ENCODE assay signal across 9 mouse cellular contexts in the genomic region with DNA sequence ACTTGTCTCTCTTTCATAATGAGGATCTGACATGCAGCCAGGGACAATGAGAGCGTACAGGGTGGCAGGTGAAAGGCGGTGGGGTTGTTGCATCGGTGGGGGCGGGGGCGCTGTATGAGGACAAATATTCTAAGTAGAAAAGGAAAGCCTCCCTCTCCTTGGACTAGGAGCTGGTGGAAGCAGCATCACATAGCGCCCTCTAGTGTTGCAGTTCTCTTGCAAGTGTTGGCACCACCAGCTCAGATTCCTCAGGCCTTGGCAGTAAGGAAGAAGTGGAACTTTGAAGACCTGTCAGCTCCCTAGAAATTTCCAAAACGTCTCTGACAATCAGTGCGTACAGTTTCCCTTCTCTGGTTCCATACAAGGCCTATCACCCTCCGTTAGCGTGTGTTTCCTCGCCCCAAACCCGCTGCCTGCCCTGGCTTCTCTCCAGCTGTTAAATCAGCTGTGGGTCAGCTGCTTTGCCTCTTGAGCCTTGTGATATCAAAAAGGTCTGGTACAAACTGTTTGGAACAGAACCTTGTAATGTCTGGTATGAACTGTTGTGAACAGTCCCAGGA.
DNase-seq lines count a peak whose midpoint lies in the region; ATAC-seq and TF ChIP-seq lines count a peak whose summit lies in the region.
"Had no signal": no experiment of that assay in that cellular context is flagged by ENCODE, and none has a peak within 500 bp of the region (broad histone marks: within the 10 kb centered on the region; RNA-seq: fewer than 3 reads in every experiment).

No protein-coding gene starts in this region.

- H3K4me2 ChIP-seq in heart, postnatal 0 days (ENCODE audit: low read depth, low read length) = no peak overlapping the region
- H3K4me2 ChIP-seq: heart, embryonic 13.5 days had no signal

- no peak for TF ChIP-seq RAD21 in MEL (IDR thresholded peaks at IDR 0.05; ENCODE audit: low read depth, low read length)

- H3K9me3 ChIP-seq in MEL (replicated peaks; ENCODE audit: insufficient read depth, low read length) = no peaks in the 10 kb centered on the region
- H3K9me3 ChIP-seq in heart, postnatal 0 days (replicated peaks; ENCODE audit: control insufficient read depth, low read length) = no peaks in the 10 kb centered on the region
- H3K9me3 ChIP-seq: heart, embryonic 13.5 days had no signal

- no peak for ATAC-seq in frontal cortex, adult (ENCODE audit: low TSS enrichment)
- ATAC-seq in heart, postnatal 0 days (ENCODE audit: insufficient read depth, low read depth) = 0 out of 2 replicates have a peak, but pooled peaks have one; percentile 8

- peak; percentile 4 to 83 for DNase-seq in frontal cortex, adult 2 months (ENCODE audit: extremely low spot score in 1 of 2, low spot score in 1 of 2)
- DNase-seq in MEL (ENCODE audit: low read depth, low spot score) = peak; percentile 3
- peak; percentile 42 to 79 for DNase-seq in cerebellum, postnatal 4 days (ENCODE audit: low spot score in 2 of 2)
- DNase-seq in heart, postnatal 0 days (ENCODE audit: low spot score) = peak; percentile 22
- peak; percentile 22 for DNase-seq in left cerebral cortex, adult 11 months (ENCODE audit: low spot score)
- DNase-seq in retina, postnatal 1 day = peak; percentile 65
- DNase-seq in spleen, postnatal 36 days (ENCODE audit: low spot score in 2 of 2) = no peak

- TF ChIP-seq POLR2A in MEL (IDR thresholded peaks at IDR 0.05; ENCODE audit: control insufficient read depth in 1 of 2, insufficient read depth in 1 of 2, low read depth in 1 of 2, low read length in 2 of 2, poor library complexity in 1 of 2) = no peak

- no peak overlapping the region for H3K27ac ChIP-seq in MEL (ENCODE audit: control insufficient read depth, low read depth, low read length)
- no peak overlapping the region for H3K27ac ChIP-seq in heart, postnatal 0 days (ENCODE audit: low read depth)
- H3K27ac ChIP-seq: heart, embryonic 13.5 days had no signal

- no peak overlapping the region for H3K4me3 ChIP-seq in MEL (ENCODE audit: control insufficient read depth in 1 of 2, insufficient read depth in 1 of 2, low read depth in 2 of 2, low read length in 2 of 2)
- no peak overlapping the region for H3K4me3 ChIP-seq in heart, postnatal 0 days (ENCODE audit: low read depth, low read length)
- H3K4me3 ChIP-seq: heart, embryonic 13.5 days had no signal

- TF ChIP-seq CTCF in MEL (IDR thresholded peaks at IDR 0.05 in 2 of 3, conservative IDR thresholded peaks at IDR 0.05 in 1 of 3; ENCODE audit: control insufficient read depth in 1 of 3, insufficient read depth in 1 of 3, low read depth in 2 of 3, low read length in 3 of 3, poor library complexity in 1 of 3, severe bottlenecking in 1 of 3) = peak in 1 of 3 experiments; percentile 12; a peak in 1 of 6 replicates
- TF ChIP-seq CTCF in heart, postnatal 0 days (IDR thresholded peaks at IDR 0.05; ENCODE audit: low read depth) = peak; percentile 44

- no peaks in the 10 kb centered on the region for H3K36me3 ChIP-seq in MEL (ENCODE audit: control insufficient read depth in 1 of 2, insufficient read depth in 2 of 2, low read length in 2 of 2)
- H3K36me3 ChIP-seq in heart, postnatal 0 days (replicated peaks; ENCODE audit: control insufficient read depth, insufficient read depth, low read length) = no peaks in the 10 kb centered on the region
- H3K36me3 ChIP-seq: heart, embryonic 13.5 days had no signal

- no peak for TF ChIP-seq EP300 in MEL (IDR thresholded peaks at IDR 0.05; ENCODE audit: low read depth in 1 of 2, low read length in 2 of 2)
- TF ChIP-seq EP300 in heart, postnatal 0 days (IDR thresholded peaks at IDR 0.05; ENCODE audit: low read depth) = no peak

- 40% methylated on average over 12 of the region's 12 CpGs for WGBS in heart, postnatal 0 days

- no peaks in the 10 kb centered on the region for H3K4me1 ChIP-seq in MEL (ENCODE audit: control insufficient read depth in 1 of 2, insufficient read depth in 2 of 2, low read length in 2 of 2)
- H3K4me1 ChIP-seq in heart, postnatal 0 days (ENCODE audit: control insufficient read depth, insufficient read depth) = no peaks in the 10 kb centered on the region

- H3K79me2 ChIP-seq in MEL (ENCODE audit: control insufficient read depth, insufficient read depth, low read length, poor library complexity) = no peaks in the 10 kb centered on the region

- H3K27me3 ChIP-seq in MEL (ENCODE audit: control insufficient read depth in 1 of 2, insufficient read depth in 2 of 2, low read length in 2 of 2) = no peaks in the 10 kb centered on the region
- no peaks in the 10 kb centered on the region for H3K27me3 ChIP-seq in heart, postnatal 0 days (ENCODE audit: control insufficient read depth, insufficient read depth, low read length)
- H3K27me3 ChIP-seq: heart, embryonic 13.5 days had no signal

- no peak overlapping the region for H3K9ac ChIP-seq in MEL (ENCODE audit: control insufficient read depth, low read depth, low read length, poor library complexity, severe bottlenecking)
- no peak overlapping the region for H3K9ac ChIP-seq in heart, postnatal 0 days (replicated peaks; ENCODE audit: low read depth, low read length)
- H3K9ac ChIP-seq: heart, embryonic 13.5 days had no signal

TF ChIP-seq in MEL, 35 proteins besides CTCF, POLR2A, EP300 and RAD21:
- TF ChIP-seq USF2 (IDR thresholded peaks at IDR 0.05; ENCODE audit: borderline replicate concordance in 1 of 2, insufficient read depth in 1 of 2, low read depth in 1 of 2, low read length in 2 of 2) (no peak), MXI1 (IDR thresholded peaks at IDR 0.05; ENCODE audit: low read depth, low read length) (no peak), ZMIZ1 (IDR thresholded peaks at IDR 0.05; ENCODE audit: low read depth, low read length) (no peak), ZC3H11A (IDR thresholded peaks at IDR 0.05; ENCODE audit: low read depth, low read length) (no peak), E2F4 (IDR thresholded peaks at IDR 0.05; ENCODE audit: borderline replicate concordance, low read depth, low read length) (no peak), GATA1 (IDR thresholded peaks at IDR 0.05; ENCODE audit: low read depth, low read length) (no peak), SMC3 (IDR thresholded peaks at IDR 0.05; ENCODE audit: low read depth, low read length) (no peak), MEF2A (IDR thresholded peaks at IDR 0.05; ENCODE audit: extremely low read depth, insufficient replicate concordance, low read depth, low read length, poor library complexity, severe bottlenecking) (no peak), MYC (IDR thresholded peaks at IDR 0.05; ENCODE audit: low read depth, low read length) (no peak), JUND (IDR thresholded peaks at IDR 0.05; ENCODE audit: low read depth, low read length) (no peak), MAFK (IDR thresholded peaks at IDR 0.05; ENCODE audit: borderline replicate concordance, low read depth, low read length) (no peak), MAX (IDR thresholded peaks at IDR 0.05; ENCODE audit: low read length) (no peak), TBP (IDR thresholded peaks at IDR 0.05; ENCODE audit: low read depth, low read length) (no peak), NELFE (IDR thresholded peaks at IDR 0.05; ENCODE audit: low read depth, low read length) (no peak), HCFC1 (IDR thresholded peaks at IDR 0.05; ENCODE audit: low read depth, low read length) (no peak)

Comparison
In these comparisons a context has a peak if more than half of its experiments do, and no peak if none do; other contexts are left out.
1. DNase-seq: peak in frontal cortex, adult 2 months (2 of 2), MEL (single experiment), cerebellum, postnatal 4 days (2 of 2), heart, postnatal 0 days (single experiment), left cerebral cortex, adult 11 months (single experiment) and retina, postnatal 1 day (single experiment); none in spleen, postnatal 36 days (0 of 2).